Mouse (Mus musculus): ENCODE data around the gene Ptprm. TPM values are rescaled to one million over a fixed set of nuclear protein-coding genes. Genes with fewer than 3 reads are reported as not detected.
A peak's percentile ranks its signal among the peaks of the same experiment; 100 is the strongest.

The Ptprm gene
- polyA plus RNA-seq, 1 experiment: 4.4 TPM

- no peak for DNase-seq
- TF ChIP-seq CTCF (IDR thresholded peaks at IDR 0.05; ENCODE audit: borderline replicate concordance, control insufficient read depth, extremely low read depth, insufficient read depth, low read length, poor library complexity) (no peak), POLR2A (IDR thresholded peaks at IDR 0.05; ENCODE audit: control insufficient read depth, extremely low read depth, insufficient read depth, low read length, poor library complexity) (no peak)
- WGBS: 88% methylated on average over 4 of the region's 4 CpGs
Observed at GRCm38 (mm10) chr17:67142183-67142756, 212.0 kb downstream of the Ptprm start.

GRCm38 (mm10) chr17:67140502-67140901, 213.8 kb downstream of the Ptprm start:
- TF ChIP-seq CTCF (IDR thresholded peaks at IDR 0.05; ENCODE audit: borderline replicate concordance, control insufficient read depth, extremely low read depth, insufficient read depth, low read length, poor library complexity) (no peak), POLR2A (IDR thresholded peaks at IDR 0.05; ENCODE audit: control insufficient read depth, extremely low read depth, insufficient read depth, low read length, poor library complexity) (no peak)
- WGBS: 33% methylated on average over 1 of the region's 1 CpGs
- Histone ChIP-seq H3K4me1 (replicated peaks; ENCODE audit: control insufficient read depth, insufficient read depth, low read length) (no peaks in the 10 kb centered on the region), H3K27ac (ENCODE audit: control insufficient read depth, insufficient read depth, low read length) (no peak overlapping the region), H3K4me3 (ENCODE audit: control insufficient read depth, insufficient read depth, low read length) (no peak overlapping the region), H3K27me3 (ENCODE audit: control insufficient read depth, insufficient read depth, low read length) (no peaks in the 10 kb centered on the region), H3K36me3 (ENCODE audit: control insufficient read depth, insufficient read depth, low read length) (no peaks in the 10 kb centered on the region)
- DNase-seq: peak; percentile 14

More at GRCm38 (mm10) chr17:67142183-67142756, 212.0 kb downstream of the Ptprm start:
- Histone ChIP-seq H3K27ac (ENCODE audit: control insufficient read depth, insufficient read depth, low read length) (no peak overlapping the region), H3K4me3 (ENCODE audit: control insufficient read depth, insufficient read depth, low read length) (no peak overlapping the region), H3K27me3 (ENCODE audit: control insufficient read depth, insufficient read depth, low read length) (no peaks in the 10 kb centered on the region), H3K4me1 (replicated peaks; ENCODE audit: control insufficient read depth, insufficient read depth, low read length) (no peaks in the 10 kb centered on the region), H3K36me3 (ENCODE audit: control insufficient read depth, insufficient read depth, low read length) (no peaks in the 10 kb centered on the region)

GRCm38 (mm10) chr17:67138981-67139380, 215.3 kb downstream of the Ptprm start:
- Histone ChIP-seq H3K4me1 (replicated peaks; ENCODE audit: control insufficient read depth, insufficient read depth, low read length) (peaks cover 3% of the 10 kb centered on the region; the same call in 1 of the 2 replicates), H3K27ac (ENCODE audit: control insufficient read depth, insufficient read depth, low read length) (no peak overlapping the region), H3K27me3 (ENCODE audit: control insufficient read depth, insufficient read depth, low read length) (no peaks in the 10 kb centered on the region), H3K36me3 (ENCODE audit: control insufficient read depth, insufficient read depth, low read length) (no peaks in the 10 kb centered on the region), H3K4me3 (ENCODE audit: control insufficient read depth, insufficient read depth, low read length) (no peak overlapping the region)
- WGBS: 90% methylated on average over 12 of the region's 12 CpGs
- TF ChIP-seq CTCF (IDR thresholded peaks at IDR 0.05; ENCODE audit: borderline replicate concordance, control insufficient read depth, extremely low read depth, insufficient read depth, low read length, poor library complexity) (no peak), POLR2A (IDR thresholded peaks at IDR 0.05; ENCODE audit: control insufficient read depth, extremely low read depth, insufficient read depth, low read length, poor library complexity) (no peak)
- DNase-seq: no peak

GRCm38 (mm10) chr17:67136876-67137275, 217.4 kb downstream of the Ptprm start:
- no peak overlapping the region for H3K27ac ChIP-seq (ENCODE audit: control insufficient read depth, insufficient read depth, low read length)
- H3K4me1 ChIP-seq (replicated peaks; ENCODE audit: control insufficient read depth, insufficient read depth, low read length): peaks cover 6% of the 10 kb centered on the region; the same call in 1 of the 2 replicates
- WGBS: 94% methylated on average over 7 of the region's 7 CpGs
- no peaks in the 10 kb centered on the region for H3K36me3 ChIP-seq (ENCODE audit: control insufficient read depth, insufficient read depth, low read length)
- no peaks in the 10 kb centered on the region for H3K27me3 ChIP-seq (ENCODE audit: control insufficient read depth, insufficient read depth, low read length)
- no peak for DNase-seq
- no peak overlapping the region for H3K4me3 ChIP-seq (ENCODE audit: control insufficient read depth, insufficient read depth, low read length)
- no peak for TF ChIP-seq CTCF (IDR thresholded peaks at IDR 0.05; ENCODE audit: borderline replicate concordance, control insufficient read depth, extremely low read depth, insufficient read depth, low read length, poor library complexity)
- TF ChIP-seq POLR2A (IDR thresholded peaks at IDR 0.05; ENCODE audit: control insufficient read depth, extremely low read depth, insufficient read depth, low read length, poor library complexity): no peak

GRCm38 (mm10) chr17:67136421-67136820, 217.8 kb downstream of the Ptprm start:
- Histone ChIP-seq H3K4me3 (ENCODE audit: control insufficient read depth, insufficient read depth, low read length) (no peak overlapping the region), H3K27ac (ENCODE audit: control insufficient read depth, insufficient read depth, low read length) (no peak overlapping the region), H3K36me3 (ENCODE audit: control insufficient read depth, insufficient read depth, low read length) (no peaks in the 10 kb centered on the region), H3K4me1 (replicated peaks; ENCODE audit: control insufficient read depth, insufficient read depth, low read length) (peaks cover 6% of the 10 kb centered on the region; the same call in 1 of the 2 replicates), H3K27me3 (ENCODE audit: control insufficient read depth, insufficient read depth, low read length) (no peaks in the 10 kb centered on the region)
- WGBS: 97% methylated on average over 8 of the region's 8 CpGs
- no peak for DNase-seq
- no peak for TF ChIP-seq CTCF (IDR thresholded peaks at IDR 0.05; ENCODE audit: borderline replicate concordance, control insufficient read depth, extremely low read depth, insufficient read depth, low read length, poor library complexity)
- TF ChIP-seq POLR2A (IDR thresholded peaks at IDR 0.05; ENCODE audit: control insufficient read depth, extremely low read depth, insufficient read depth, low read length, poor library complexity): no peak

GRCm38 (mm10) chr17:67134235-67134634, 220.0 kb downstream of the Ptprm start:
- Histone ChIP-seq H3K36me3 (ENCODE audit: control insufficient read depth, insufficient read depth, low read length) (no peaks in the 10 kb centered on the region), H3K4me3 (ENCODE audit: control insufficient read depth, insufficient read depth, low read length) (no peak overlapping the region), H3K27ac (ENCODE audit: control insufficient read depth, insufficient read depth, low read length) (no peak overlapping the region), H3K4me1 (replicated peaks; ENCODE audit: control insufficient read depth, insufficient read depth, low read length) (peaks cover 6% of the 10 kb centered on the region; the same call in 1 of the 2 replicates), H3K27me3 (ENCODE audit: control insufficient read depth, insufficient read depth, low read length) (no peaks in the 10 kb centered on the region)
- 80% methylated on average over 4 of the region's 4 CpGs for whole genome bisulfite sequencing
- DNase-seq: no peak
- no peak for TF ChIP-seq POLR2A (IDR thresholded peaks at IDR 0.05; ENCODE audit: control insufficient read depth, extremely low read depth, insufficient read depth, low read length, poor library complexity)
- TF ChIP-seq CTCF (IDR thresholded peaks at IDR 0.05; ENCODE audit: borderline replicate concordance, control insufficient read depth, extremely low read depth, insufficient read depth, low read length, poor library complexity): no peak

All from thymus, adult 2 months (tissue).